ENCODE assay signal across 14 mouse cellular contexts in the genomic region with DNA sequence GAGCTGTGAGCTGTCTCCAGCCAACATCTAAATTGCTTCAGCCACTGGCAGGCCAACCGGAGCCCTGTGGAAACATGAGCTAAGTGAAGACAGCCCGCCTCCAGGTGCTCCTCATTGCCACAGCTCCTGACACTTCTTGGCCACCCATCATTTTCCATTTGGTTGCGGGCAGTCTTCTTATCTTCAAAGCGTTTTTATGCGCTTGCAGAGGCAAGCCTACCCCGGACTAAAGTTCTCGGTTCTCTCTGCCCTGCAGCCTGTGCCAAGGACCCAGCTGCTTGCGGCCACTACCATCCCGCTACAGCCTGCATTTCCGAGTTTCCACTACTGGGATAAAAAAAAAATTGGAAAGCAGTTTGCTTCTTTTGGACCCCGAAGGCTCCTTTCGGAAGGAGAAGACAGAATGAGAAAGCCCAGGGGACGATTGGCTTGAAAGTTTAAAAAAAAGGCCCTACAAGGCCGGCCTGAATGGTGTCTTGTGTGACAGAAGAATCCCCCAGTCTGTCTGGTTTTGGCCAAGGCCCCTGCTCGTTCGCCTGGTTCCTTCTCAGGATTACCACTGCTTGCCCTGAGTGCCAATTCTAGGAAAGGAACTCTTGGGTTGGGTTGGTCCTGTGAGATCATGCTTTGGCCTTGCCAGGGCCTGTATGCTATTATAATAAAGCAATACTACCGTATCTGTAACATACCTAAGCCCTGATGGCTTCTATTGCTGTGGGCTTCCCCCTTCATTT.
DNase-seq lines count a peak whose midpoint lies in the region; TF ChIP-seq lines count a peak whose summit lies in the region.
"Had no signal": no experiment of that assay in that cellular context is flagged by ENCODE, and none has a peak within 500 bp of the region (broad histone marks: within the 10 kb centered on the region; RNA-seq: fewer than 3 reads in every experiment).

No protein-coding gene starts in this region.

- 56% methylated on average over 17 of the region's 17 CpGs for WGBS in heart, adult 2 months
- WGBS in limb, embryonic 10.5 days = 60% methylated on average over 17 of the region's 17 CpGs

- 0 out of 2 replicates have a peak, but pooled peaks have one; percentile 20 for TF ChIP-seq EP300 in heart, adult 2 months (IDR thresholded peaks at IDR 0.05; ENCODE audit: insufficient read depth, low read depth, low read length)

- H3K36me3 ChIP-seq in heart, adult 2 months (ENCODE audit: control insufficient read depth, insufficient read depth, low read length) = no peaks in the 10 kb centered on the region
- no peaks in the 10 kb centered on the region for H3K36me3 ChIP-seq in limb, embryonic 10.5 days
- H3K36me3 ChIP-seq: forebrain, embryonic 15.5 days; G1E; limb, embryonic 12.5 days had no signal

- TF ChIP-seq POLR2A in heart, adult 2 months (IDR thresholded peaks at IDR 0.05; ENCODE audit: insufficient read depth, low read depth, low read length) = no peak

- intact Hi-C loops in heart, adult 2 months (cut with DNase I) = loop anchor here (5.0 kb wide), 2 partner anchors 59 to 116 kb away; no protein-coding TSS in a partner anchor

- no peak overlapping the region for H3K9ac ChIP-seq in heart, adult 2 months (ENCODE audit: low read depth, low read length)
- H3K9ac ChIP-seq: forebrain, embryonic 15.5 days; limb, embryonic 12.5 days had no signal

- no peaks in the 10 kb centered on the region for H3K79me2 ChIP-seq in heart, adult 2 months (replicated peaks; ENCODE audit: control insufficient read depth, insufficient read depth, low read length)

- H3K9me3 ChIP-seq in limb, embryonic 10.5 days (replicated peaks) = no peaks in the 10 kb centered on the region
- H3K9me3 ChIP-seq: forebrain, embryonic 15.5 days; G1E; limb, embryonic 12.5 days had no signal

- no peaks in the 10 kb centered on the region; the same call in 1 of the 2 replicates for H3K4me1 ChIP-seq in heart, adult 2 months (ENCODE audit: control insufficient read depth, insufficient read depth, low read length)
- peaks cover 9% of the 10 kb centered on the region; the same call in 1 of the 2 replicates for H3K4me1 ChIP-seq in limb, embryonic 10.5 days
- H3K4me1 ChIP-seq: limb, embryonic 12.5 days had no signal

- H3K27me3 ChIP-seq in heart, adult 2 months (ENCODE audit: control insufficient read depth, insufficient read depth, low read length) = no peaks in the 10 kb centered on the region
- H3K27me3 ChIP-seq in limb, embryonic 10.5 days (ENCODE audit: low read depth, poor library complexity, severe bottlenecking) = no peaks in the 10 kb centered on the region
- H3K27me3 ChIP-seq: forebrain, embryonic 15.5 days; limb, embryonic 12.5 days had no signal

- DNase-seq in adrenal gland, postnatal 10 days = peak; percentile 21
- DNase-seq in adrenal gland, postnatal 25 days = no peak
- DNase-seq in brain, adult 2 months (ENCODE audit: low read depth, low spot score) = peak; percentile 3
- DNase-seq in heart, adult 2 months = peak; percentile 63 to 76
- peak; percentile 32 for DNase-seq in limb, embryonic 10.5 days (ENCODE audit: low spot score)
- DNase-seq in layer of hippocampus, adult 11-12 months (ENCODE audit: low spot score) = no peak
- no peak for DNase-seq in layer of hippocampus, postnatal 14 days (ENCODE audit: low spot score in 2 of 2)
- no peak for DNase-seq in cerebellum, adult 8-10 months
- DNase-seq: kidney, postnatal 14 days; thymus, postnatal 14 days had no signal

- no peak overlapping the region for H3K4me3 ChIP-seq in heart, adult 2 months
- H3K4me3 ChIP-seq in limb, embryonic 10.5 days = no peak overlapping the region
- H3K4me3 ChIP-seq: forebrain, embryonic 15.5 days; limb, embryonic 12.5 days; myocyte had no signal

- TF ChIP-seq CTCF in heart, adult 2 months (IDR thresholded peaks at IDR 0.05) = no peak

- no peak overlapping the region for H3K27ac ChIP-seq in heart, adult 2 months
- no peak overlapping the region; the same call in 1 of the 2 replicates for H3K27ac ChIP-seq in limb, embryonic 10.5 days
- H3K27ac ChIP-seq: forebrain, embryonic 15.5 days; limb, embryonic 12.5 days had no signal

Comparison
In these comparisons a context has a peak if more than half of its experiments do, and no peak if none do; other contexts are left out.
1. DNase-seq: peak in adrenal gland, postnatal 10 days (single experiment), brain, adult 2 months (single experiment), heart, adult 2 months (2 of 2) and limb, embryonic 10.5 days (single experiment); none in adrenal gland, postnatal 25 days (single experiment), layer of hippocampus, adult 11-12 months (single experiment), layer of hippocampus, postnatal 14 days (0 of 2) and cerebellum, adult 8-10 months (single experiment).